16 mouse cellular contexts compared by ENCODE assay signal in genomic region chr10:18489936-18490335, GRCm38 (mm10). TPM values are rescaled to one million over a fixed set of nuclear protein-coding genes. Genes with fewer than 3 reads are reported as not detected.
"Had no signal": no experiment of that assay in that cellular context is flagged by ENCODE, and none has a peak within 500 bp of the region (broad histone marks: within the 10 kb centered on the region; RNA-seq: fewer than 3 reads in every experiment).

No protein-coding gene starts in this region.

- H3K27ac ChIP-seq: limb, embryonic 15.5 days; liver, embryonic 12.5 days; midbrain, embryonic 15.5 days; neural tube, embryonic 12.5 days had no signal

- H3K4me2 ChIP-seq: limb, embryonic 15.5 days; liver, embryonic 12.5 days; lung, embryonic 14.5 days; midbrain, embryonic 11.5 days; midbrain, embryonic 15.5 days; neural tube, embryonic 12.5 days had no signal

- H3K9me3 ChIP-seq: limb, embryonic 15.5 days; liver, embryonic 12.5 days; megakaryocyte, embryonic 14.5 days; midbrain, embryonic 15.5 days; neural tube, embryonic 12.5 days had no signal

- DNase-seq: kidney, postnatal 25 days; layer of hippocampus, adult 9-11 months; layer of hippocampus, postnatal 36 days; lung, embryonic 14.5 days; lung, postnatal 10 days; lung, postnatal 4 days; right cerebral cortex, postnatal 4 days; spleen, adult 18-20 months; thymus, postnatal 25 days had no signal

- H3K9ac ChIP-seq: limb, embryonic 15.5 days; liver, embryonic 12.5 days; lung, embryonic 14.5 days; midbrain, embryonic 15.5 days; neural tube, embryonic 12.5 days had no signal

- ATAC-seq: liver, embryonic 12.5 days; midbrain, embryonic 15.5 days had no signal

- H3K36me3 ChIP-seq: limb, embryonic 15.5 days; liver, embryonic 12.5 days; midbrain, embryonic 15.5 days; neural tube, embryonic 12.5 days had no signal

- H3K4me1 ChIP-seq: limb, embryonic 15.5 days; liver, embryonic 12.5 days; midbrain, embryonic 15.5 days; neural tube, embryonic 12.5 days had no signal

- H3K27me3 ChIP-seq: limb, embryonic 15.5 days; liver, embryonic 12.5 days; megakaryocyte, embryonic 14.5 days; midbrain, embryonic 15.5 days; neural tube, embryonic 12.5 days had no signal

- H3K4me3 ChIP-seq: limb, embryonic 15.5 days; liver, embryonic 12.5 days; megakaryocyte, embryonic 14.5 days; midbrain, embryonic 15.5 days; neural tube, embryonic 12.5 days had no signal

RNA-seq across cellular contexts. Expression of gene Hebp2, which starts 55.9 kb away (rescaled TPM):
- total RNA-seq: neutrophil, adult 5-6 weeks had no signal
